Mouse (Mus musculus) heart, adult 9 months (tissue): Measurements from ENCODE around the gene Cd93.
A peak's percentile ranks its signal among the peaks of the same experiment; 100 is the strongest.

ENCODE experiments used
- DNase-seq, 2 experiments: peaks; one replicate each; pipeline ENCODE4 v3.0.0; 2022; ENCODE audit warnings: low spot score in 2 of 2

The Cd93 gene

GRCm38 (mm10) chr2:148442172-148442571, 1.2 kb downstream of the Cd93 start:
- DNase-seq = peak in 1 of 2 experiments; percentile 26

DNA sequence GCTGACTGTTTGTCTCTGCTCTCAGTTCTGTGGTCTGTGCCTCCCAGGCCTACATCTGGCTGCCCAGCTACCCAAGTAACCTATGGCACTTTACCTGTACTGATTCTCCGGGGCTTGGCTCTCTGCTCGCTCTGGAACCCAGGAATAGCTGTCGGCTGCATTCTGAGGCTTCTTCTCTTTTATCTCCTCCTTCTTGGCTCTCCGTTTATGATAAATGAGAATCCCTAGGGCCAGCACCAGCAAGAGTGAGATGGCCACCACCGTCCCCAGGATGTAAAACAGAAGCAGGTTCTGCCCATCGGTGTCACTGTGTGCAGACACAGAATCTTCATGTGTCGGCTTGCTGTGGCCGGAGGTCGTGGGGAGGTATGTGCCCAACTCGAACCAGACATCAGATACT, 1.9 kb downstream of the Cd93 start:
- DNase-seq = no peak

DNA sequence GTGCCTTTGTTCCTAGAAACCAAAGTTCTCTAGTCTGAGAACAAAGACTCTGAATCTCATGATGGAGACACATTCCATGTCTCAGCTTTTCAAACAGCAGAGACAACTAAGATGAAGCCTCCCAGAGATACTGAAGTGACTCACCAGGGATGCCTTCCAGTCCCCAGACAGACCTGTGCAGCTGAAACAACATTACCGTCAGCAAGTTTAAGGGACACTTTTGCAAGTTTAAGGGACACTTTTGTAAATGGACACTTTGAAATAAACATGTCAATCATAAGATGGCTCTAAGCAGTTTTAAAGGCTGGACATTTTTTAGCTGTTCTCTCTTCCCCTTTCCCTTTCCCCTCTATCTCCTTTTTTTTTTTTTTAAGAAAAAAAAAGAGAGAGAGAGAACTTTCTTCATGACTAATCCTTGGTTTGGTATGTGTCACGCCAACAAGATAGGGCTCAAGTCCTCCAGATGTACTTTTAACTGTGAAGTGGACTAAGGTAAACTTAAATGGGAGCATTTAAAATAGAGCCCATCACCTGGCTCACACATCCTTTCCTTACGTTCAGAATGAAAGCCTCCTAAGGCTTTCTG, 3.6 kb downstream of the Cd93 start:
- no peak for DNase-seq

- DNase-seq = no peak
Measured at GRCm38 (mm10) chr2:148436285-148436684, 7.1 kb downstream of the Cd93 start.

GRCm38 (mm10) chr2:148432346-148432745, 11.0 kb downstream of the Cd93 start:
- DNase-seq = no peak

DNA sequence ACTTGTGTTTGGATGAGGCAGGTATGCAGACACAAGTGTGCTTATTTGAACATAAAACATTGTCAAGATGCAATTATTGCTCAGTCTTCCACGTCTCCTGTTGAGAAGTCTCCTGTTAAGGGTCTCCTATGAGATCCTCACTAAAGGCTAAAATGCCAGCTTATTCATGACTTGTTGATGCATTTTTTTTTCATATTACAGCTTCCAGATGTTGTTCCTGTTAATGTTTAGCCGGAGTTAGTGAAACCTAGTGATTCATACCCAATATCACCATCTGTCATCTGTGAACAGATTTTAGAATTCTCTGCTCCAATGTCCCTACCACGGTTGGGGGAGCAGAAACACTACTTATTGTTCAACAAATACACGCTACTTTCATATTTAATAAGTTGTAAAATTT, 12.4 kb downstream of the Cd93 start:
- no peak for DNase-seq

- peak in 1 of 2 experiments; percentile 56 for DNase-seq
Measured at GRCm38 (mm10) chr2:148429001-148429505, 14.3 kb downstream of the Cd93 start.

DNA sequence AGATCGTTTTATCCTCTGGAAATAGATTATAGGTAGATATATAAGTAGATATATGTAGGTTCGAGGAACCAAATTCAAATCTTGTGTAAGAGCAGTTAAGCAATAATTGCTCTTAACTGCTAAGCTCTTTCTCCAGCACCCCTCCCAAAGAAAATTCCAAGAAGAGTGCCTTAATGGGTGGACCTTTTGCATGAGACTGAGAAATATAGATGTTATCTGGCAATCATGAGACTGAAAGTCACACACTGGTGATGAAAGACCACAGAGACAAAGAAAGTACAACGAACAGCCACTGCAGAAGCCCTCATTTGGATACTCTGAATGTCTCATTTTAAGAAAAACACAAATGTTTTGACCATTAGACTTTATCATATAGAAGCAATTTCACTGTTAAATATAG, 14.8 kb downstream of the Cd93 start:
- no peak for DNase-seq

- DNase-seq = no peak
Measured at GRCm38 (mm10) chr2:148427553-148427952, 15.8 kb downstream of the Cd93 start.

- DNase-seq = no peak
Measured at GRCm38 (mm10) chr2:148425709-148426382, 17.5 kb downstream of the Cd93 start.

DNA sequence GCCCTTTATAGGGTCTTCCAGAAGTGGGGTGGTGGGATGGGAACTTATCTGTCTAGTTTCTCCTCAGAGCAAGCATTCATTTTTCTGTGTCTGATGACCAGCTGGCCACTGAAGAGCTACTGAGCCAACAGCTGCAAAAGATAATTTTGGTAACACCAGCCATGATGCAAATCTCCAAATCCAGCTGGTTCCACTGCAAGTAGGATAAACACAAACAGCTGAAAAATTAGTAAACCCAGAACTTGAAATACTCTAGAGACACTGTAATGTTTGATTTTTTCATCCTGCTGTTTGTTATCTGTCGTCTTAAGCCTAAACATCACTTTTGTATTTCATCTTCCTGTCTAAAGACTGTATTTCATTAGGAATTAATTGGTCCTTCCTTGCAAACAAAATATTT, 21.7 kb downstream of the Cd93 start:
- DNase-seq = no peak

- no peak for DNase-seq
Measured at GRCm38 (mm10) chr2:148421112-148421511, 22.3 kb downstream of the Cd93 start.

DNA sequence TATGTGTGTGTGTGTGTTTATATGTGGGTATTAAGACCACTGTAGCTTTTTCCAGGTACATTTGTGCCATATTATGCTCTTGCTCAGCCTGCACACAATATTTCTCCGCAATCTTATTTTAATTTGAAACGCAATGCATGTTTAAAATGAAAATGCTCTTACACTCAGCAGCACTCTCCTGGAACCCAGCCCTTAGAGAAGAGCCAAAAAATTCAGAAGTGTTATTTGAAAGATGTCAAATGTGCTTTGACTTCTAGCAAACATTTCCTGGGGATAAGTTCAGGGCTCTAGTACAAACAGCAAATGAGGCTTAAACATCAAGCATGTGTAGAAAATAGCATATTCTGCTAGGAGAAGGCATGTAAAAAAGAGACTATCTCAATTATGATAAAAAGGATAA, 23.6 kb downstream of the Cd93 start:
- no peak for DNase-seq

- DNase-seq = no peak
Measured at GRCm38 (mm10) chr2:148419151-148419550, 24.2 kb downstream of the Cd93 start.

- no peak for DNase-seq
Measured at GRCm38 (mm10) chr2:148409821-148410220, 33.5 kb downstream of the Cd93 start.

- peak; percentile 84 to 87 for DNase-seq
Measured at GRCm38 (mm10) chr2:148409141-148409540, 34.2 kb downstream of the Cd93 start.

DNA sequence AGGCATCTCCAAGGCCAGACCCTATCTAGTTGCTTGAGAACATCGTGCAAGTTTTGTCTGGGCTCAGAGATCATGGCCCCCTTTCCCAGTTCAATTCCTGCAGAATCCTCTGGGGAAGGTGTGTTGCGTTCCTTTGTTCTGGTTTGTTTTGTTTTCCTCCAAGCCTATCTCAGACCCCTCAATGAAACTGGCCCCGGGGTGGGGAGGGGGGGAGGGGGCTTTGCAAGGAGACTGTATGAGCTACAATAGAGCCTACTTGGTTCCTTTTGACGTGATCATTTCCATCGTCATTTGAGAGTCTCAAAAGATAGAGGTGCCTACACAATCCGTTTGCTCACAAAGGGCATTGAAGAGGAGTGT, 34.6 kb downstream of the Cd93 start:
- DNase-seq = no peak

- DNase-seq = peak; percentile 92 to 94
Measured at GRCm38 (mm10) chr2:148407870-148408760, 35.2 kb downstream of the Cd93 start, which contains the start of gene Thbd. Thbd (minus strand) TSS chr2:148408188.

- peak; percentile 60 to 62 for DNase-seq
Measured at GRCm38 (mm10) chr2:148406971-148407869, 36.1 kb downstream of the Cd93 start.

- DNase-seq = peak; percentile 39 to 45
Measured at GRCm38 (mm10) chr2:148406160-148406970, 37.0 kb downstream of the Cd93 start.

DNA sequence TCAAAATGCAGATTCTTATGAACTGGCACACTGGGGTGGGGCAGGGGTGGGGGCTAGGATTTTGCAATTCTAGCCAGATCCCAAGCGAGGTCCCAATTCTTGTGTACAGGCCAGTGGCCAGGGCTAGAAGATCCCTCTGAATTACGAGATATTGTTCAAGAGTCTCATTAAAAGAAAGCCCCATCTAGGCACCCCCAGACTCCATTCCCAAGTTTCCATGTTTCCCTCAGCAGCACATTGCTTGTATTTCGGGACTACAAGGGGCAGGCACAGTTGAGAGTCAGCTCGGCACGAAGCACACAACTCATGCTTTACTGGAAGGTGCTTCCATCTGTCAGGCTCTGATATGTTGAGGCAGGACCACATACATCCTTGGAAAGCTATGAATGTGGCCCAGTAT, 38.5 kb downstream of the Cd93 start:
- no peak for DNase-seq
